Mouse (Mus musculus) liver, embryonic 14.5 days (tissue): Measurements from ENCODE around the gene Ifit2. TPM values are rescaled to one million over a fixed set of nuclear protein-coding genes. Genes with fewer than 3 reads are reported as not detected.

ENCODE experiments used
- ATAC-seq: fragments of 200-750 bp; cut with Nextera tagmentation; 2 replicates; pipeline ENCODE4 v1.8.0; 2017; ENCODE audit warnings: moderate number of reproducible peaks, mild to moderate bottlenecking, moderate library complexity; ENCODE audit not compliant: insufficient read depth
- DNase-seq, 3 experiments: peaks; one replicate each; pipeline ENCODE4 v3.0.0-alpha.2; 2012 to 2013; ENCODE audit warnings: low read depth in 3 of 3, low spot score in 3 of 3
- H3K27ac ChIP-seq: fragments of 300-500 bp; sonication (generic); 2 replicates; pipeline ENCODE4 v1.5.1; 2014; ENCODE audit warnings: moderate library complexity, mild to moderate bottlenecking, control low read depth, inconsistent platforms
- H3K27me3 ChIP-seq: fragments of 300-500 bp; sonication (generic); 2 replicates; pipeline ENCODE4 v1.6.1; 2014; ENCODE audit warnings: mild to moderate bottlenecking, low read length, moderate library complexity; ENCODE audit not compliant: control insufficient read depth, insufficient read depth
- H3K36me3 ChIP-seq: fragments of 300-500 bp; sonication (generic); replicated peaks from 2 replicates; pipeline ENCODE4 v1.6.1; 2014; ENCODE audit warnings: low read depth; ENCODE audit not compliant: control insufficient read depth, insufficient read depth
- H3K4me1 ChIP-seq, 2 experiments: fragments of 200-500 bp in 1 of 2; fragments of 300-500 bp in 1 of 2; sonication (generic) in 1 of 2; replicated peaks; 2 replicates each; pipeline ENCODE4 v1.6.1; 2012 to 2014; ENCODE audit warnings: antibody characterized with exemption in 1 of 2, inconsistent platforms in 1 of 2, low read length in 1 of 2; ENCODE audit not compliant: control insufficient read depth in 2 of 2, insufficient read depth in 2 of 2
- H3K4me2 ChIP-seq: fragments of 300-500 bp; sonication (generic); 2 replicates; pipeline ENCODE4 v1.6.1; 2014; ENCODE audit warnings: low read depth, mild to moderate bottlenecking, control low read depth, moderate library complexity
- H3K4me3 ChIP-seq, 2 experiments: fragments of 200-500 bp in 1 of 2; fragments of 300-500 bp in 1 of 2; sonication (generic) in 1 of 2; 2 replicates each; pipeline ENCODE4 v1.5.1; 2012 to 2014; ENCODE audit warnings: low read depth in 2 of 2, low read length in 2 of 2, mild to moderate bottlenecking in 2 of 2, control low read depth in 1 of 2, inconsistent platforms in 1 of 2, moderate library complexity in 1 of 2; ENCODE audit not compliant: insufficient read depth in 1 of 2
- H3K9ac ChIP-seq: fragments of 300-500 bp; sonication (generic); replicated peaks from 2 replicates; pipeline ENCODE4 v1.6.1; 2014; ENCODE audit warnings: mild to moderate bottlenecking, control low read depth, moderate library complexity
- H3K9me3 ChIP-seq: fragments of 300-500 bp; sonication (generic); 2 replicates; pipeline ENCODE4 v1.6.1; 2016; ENCODE audit warnings: low read length, mixed read lengths; ENCODE audit not compliant: control insufficient read depth
- CTCF ChIP-seq: IDR thresholded peaks from 2 replicates; pipeline ENCODE4 v1.5.1; 2016; ENCODE audit warnings: antibody characterized with exemption, low read depth, control low read depth
- EP300 ChIP-seq: IDR thresholded peaks from 2 replicates; pipeline ENCODE4 v1.6.1; 2016; ENCODE audit warnings: antibody characterized with exemption, low read depth
- WGBS: fragments of 180-500 bp; shearing (Covaris S2); extraction: QIAGEN DNeasy Blood & Tissue Kit; methylation state at CpG from one replicate; pipeline ENCODE4 v1.1.7; 2014; ENCODE audit not compliant: insufficient replicate concordance; 5-methylcytosine and 5-hydroxymethylcytosine counted together
- polyA plus RNA-seq, 2 experiments: library from polyadenylated mRNA; depleted of rRNA in 1 of 2; stranded (reverse) in 1 of 2; unstranded in 1 of 2; fragments of >200 nt; fragmentation: Nextera tagmentation in 1 of 2; extraction: Ambion mirVana in 1 of 2; gene quantifications; 2 replicates each; pipeline versions ENCODE4 v1.2.1 to v1.2.3; 2012 to 2014

Ifit2 gene
- polyA plus RNA-seq, 2 experiments: 2.1 to 2.8 TPM

DNA sequence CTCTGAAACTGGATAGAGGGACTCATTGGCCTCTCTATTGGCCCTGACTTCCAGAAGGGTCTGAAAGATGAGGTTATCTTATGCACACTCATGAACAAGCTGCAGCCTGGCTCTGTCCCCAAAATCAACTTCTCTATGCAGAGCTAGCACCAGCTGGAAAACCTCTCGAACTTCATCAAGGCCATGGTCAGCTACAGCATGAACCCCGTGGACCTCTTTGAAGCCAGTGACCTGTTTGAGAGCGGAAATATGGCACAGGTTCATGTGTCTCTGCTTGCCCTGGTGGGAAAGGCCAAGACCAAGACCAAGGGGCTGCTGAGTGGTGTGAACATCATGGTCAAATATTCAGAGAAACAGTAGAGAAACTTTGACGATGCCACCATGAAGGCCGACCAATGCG is 73.3 kb downstream of the Ifit2 start:
- no peaks in the 10 kb centered on the region for H3K4me1 ChIP-seq
- WGBS: 79% methylated on average over 6 of the region's 6 CpGs
- TF ChIP-seq CTCF (no peak), EP300 (no peak)
- no peaks in the 10 kb centered on the region for H3K36me3 ChIP-seq
- no peak overlapping the region for H3K27ac ChIP-seq
- no peaks in the 10 kb centered on the region for H3K9me3 ChIP-seq
- DNase-seq (no peak), ATAC-seq (no peak)
- H3K27me3 ChIP-seq: no peaks in the 10 kb centered on the region
- no peak overlapping the region for H3K4me3 ChIP-seq
- H3K9ac ChIP-seq: no peak overlapping the region
- no peak overlapping the region for H3K4me2 ChIP-seq

DNA sequence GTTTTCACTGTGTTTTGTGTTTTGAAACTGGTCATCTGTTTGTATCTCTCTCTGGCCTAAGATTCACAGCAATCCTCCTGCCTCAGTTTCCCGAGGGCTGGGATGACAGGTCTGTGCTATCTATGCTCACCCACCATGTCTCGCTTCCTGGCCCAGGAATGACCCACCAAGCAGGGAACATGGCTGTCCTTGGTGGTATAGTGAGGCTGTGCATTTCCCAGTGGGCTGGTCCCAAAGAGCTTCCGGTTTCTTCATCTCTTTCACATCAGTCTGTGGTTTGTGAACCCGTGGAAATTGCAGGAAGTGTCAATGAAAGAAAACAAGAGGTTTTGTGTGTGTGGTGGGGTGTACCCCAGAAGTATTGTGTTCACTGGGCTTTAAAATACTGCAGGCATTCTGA is 74.2 kb downstream of the Ifit2 start:
- H3K27ac ChIP-seq: no peak overlapping the region
- 37% methylated on average over 4 of the region's 4 CpGs for WGBS

More for the DNA sequence above, 74.2 kb downstream of the Ifit2 start:
- no peaks in the 10 kb centered on the region for H3K36me3 ChIP-seq
- TF ChIP-seq EP300 (no peak), CTCF (no peak)
- H3K4me3 ChIP-seq: no peak overlapping the region
- H3K9ac ChIP-seq: no peak overlapping the region
- DNase-seq (no peak), ATAC-seq (no peak)
- H3K4me2 ChIP-seq: no peak overlapping the region
- no peaks in the 10 kb centered on the region for H3K9me3 ChIP-seq
- H3K4me1 ChIP-seq: no peaks in the 10 kb centered on the region
- no peaks in the 10 kb centered on the region for H3K27me3 ChIP-seq

Other genes starting within 250 kb of the Ifit2 start
- 0.15 and 0.29 TPM in 2 replicates for gene Ch25h, start 75.5 kb upstream of the Ifit2 start, polyA plus RNA-seq (2012; rRNA removed)
- not detected in 2 replicates for gene Ch25h, start 75.5 kb upstream of the Ifit2 start, polyA plus RNA-seq (2014; fragmentation: Nextera tagmentation; extraction: Ambion mirVana)
- 19.3 and 22.7 TPM in 2 replicates for gene Lipa, start 23.2 kb upstream of the Ifit2 start, polyA plus RNA-seq (2012; rRNA removed)
- gene Lipa, start 23.2 kb upstream of the Ifit2 start, polyA plus RNA-seq (2014; fragmentation: Nextera tagmentation; extraction: Ambion mirVana): 40.4 and 44.2 TPM in 2 replicates
- 0.54 and 1.1 TPM in 2 replicates for gene Ifit3, start 32.8 kb downstream of the Ifit2 start, polyA plus RNA-seq (2012; rRNA removed)
- 0.79 and 1.3 TPM in 2 replicates for gene Ifit3, start 32.8 kb downstream of the Ifit2 start, polyA plus RNA-seq (2014; fragmentation: Nextera tagmentation; extraction: Ambion mirVana)
- 0.05 and 0.12 TPM in 2 replicates for gene Ifit1bl1, start 51.3 kb downstream of the Ifit2 start, polyA plus RNA-seq (2012; rRNA removed)
- gene Ifit1bl1, start 51.3 kb downstream of the Ifit2 start, polyA plus RNA-seq (2014; fragmentation: Nextera tagmentation; extraction: Ambion mirVana): 0.10 and 0.28 TPM in 2 replicates
- gene Ifit3b, start 57.3 kb downstream of the Ifit2 start, polyA plus RNA-seq (2012; rRNA removed): 0.12 and 0.21 TPM in 2 replicates
- 0.11 and 0.24 TPM in 2 replicates for gene Ifit3b, start 57.3 kb downstream of the Ifit2 start, polyA plus RNA-seq (2014; fragmentation: Nextera tagmentation; extraction: Ambion mirVana)
- gene Ifit1bl2, start 90.0 kb downstream of the Ifit2 start, polyA plus RNA-seq (2012; rRNA removed): 0.04 TPM in 1 of 2 replicates, not detected in the other
- not detected in 2 replicates for gene Ifit1bl2, start 90.0 kb downstream of the Ifit2 start, polyA plus RNA-seq (2014; fragmentation: Nextera tagmentation; extraction: Ambion mirVana)
- gene Ifit1, start 90.2 kb downstream of the Ifit2 start, polyA plus RNA-seq (2012; rRNA removed): 0.34 and 0.63 TPM in 2 replicates
- gene Ifit1, start 90.2 kb downstream of the Ifit2 start, polyA plus RNA-seq (2014; fragmentation: Nextera tagmentation; extraction: Ambion mirVana): 0.78 and 1.1 TPM in 2 replicates
- gene Slc16a12, start 196.6 kb downstream of the Ifit2 start, polyA plus RNA-seq (2012; rRNA removed): 4.0 and 4.8 TPM in 2 replicates
- gene Slc16a12, start 196.6 kb downstream of the Ifit2 start, polyA plus RNA-seq (2014; fragmentation: Nextera tagmentation; extraction: Ambion mirVana): 9.7 and 12.1 TPM in 2 replicates